Mouse (Mus musculus) thymus, adult 2 months (tissue): ENCODE data around the gene Fosl1. TPM values are rescaled to one million over a fixed set of nuclear protein-coding genes. Genes with fewer than 3 reads are reported as not detected.
A peak's percentile ranks its signal among the peaks of the same experiment; 100 is the strongest.

ENCODE experiments used
- DNase-seq: peaks from one replicate; pipeline ENCODE4 v3.0.0; 2021
- H3K27ac ChIP-seq: fragments of 200-500 bp; 2 replicates; pipeline ENCODE4 v1.5.1; 2012; ENCODE audit warnings: low read length, control low read depth; ENCODE audit not compliant: control insufficient read depth, insufficient read depth
- H3K27me3 ChIP-seq: fragments of 200-500 bp; 2 replicates; pipeline ENCODE4 v1.6.1; 2012; ENCODE audit warnings: mild to moderate bottlenecking, low read length, moderate library complexity, mixed read lengths; ENCODE audit not compliant: control insufficient read depth, insufficient read depth
- H3K36me3 ChIP-seq: fragments of 200-500 bp; 2 replicates; pipeline ENCODE4 v1.6.1; 2012; ENCODE audit warnings: mild to moderate bottlenecking, low read length, moderate library complexity; ENCODE audit not compliant: control insufficient read depth, insufficient read depth
- H3K4me1 ChIP-seq: fragments of 200-500 bp; replicated peaks from 2 replicates; pipeline ENCODE4 v1.6.1; 2012; ENCODE audit warnings: low read length; ENCODE audit not compliant: control insufficient read depth, insufficient read depth
- H3K4me3 ChIP-seq: fragments of 200-500 bp; 2 replicates; pipeline ENCODE4 v1.5.1; 2012; ENCODE audit warnings: mild to moderate bottlenecking, low read length, control low read depth, moderate library complexity; ENCODE audit not compliant: control insufficient read depth, insufficient read depth
- CTCF ChIP-seq: fragments of 200-500 bp; IDR thresholded peaks from 2 replicates; pipeline ENCODE4 v1.5.1; 2012; ENCODE audit warnings: mild to moderate bottlenecking, control low read depth, low read length, moderate library complexity, borderline replicate concordance; ENCODE audit not compliant: control insufficient read depth, poor library complexity, insufficient read depth; ENCODE audit errors: extremely low read depth
- POLR2A ChIP-seq: fragments of 200-500 bp; IDR thresholded peaks from 2 replicates; pipeline ENCODE4 v1.6.1; 2012; ENCODE audit warnings: mild to moderate bottlenecking, low read length, control low read depth, moderate library complexity; ENCODE audit not compliant: control insufficient read depth, poor library complexity, insufficient read depth; ENCODE audit errors: extremely low read depth
- WGBS: fragments of 180-500 bp; shearing (Covaris S2); methylation state at CpG from one replicate; pipeline ENCODE4 v1.1.7; 2018; 5-methylcytosine and 5-hydroxymethylcytosine counted together
- polyA plus RNA-seq: library from polyadenylated mRNA; depleted of rRNA; stranded (reverse); fragments of >200 nt; gene quantifications from 2 replicates; pipeline ENCODE4 v1.2.3, GENCODE M21; 2012

Fosl1 gene
- polyA plus RNA-seq, 1 experiment, result 0.16 TPM

DNA sequence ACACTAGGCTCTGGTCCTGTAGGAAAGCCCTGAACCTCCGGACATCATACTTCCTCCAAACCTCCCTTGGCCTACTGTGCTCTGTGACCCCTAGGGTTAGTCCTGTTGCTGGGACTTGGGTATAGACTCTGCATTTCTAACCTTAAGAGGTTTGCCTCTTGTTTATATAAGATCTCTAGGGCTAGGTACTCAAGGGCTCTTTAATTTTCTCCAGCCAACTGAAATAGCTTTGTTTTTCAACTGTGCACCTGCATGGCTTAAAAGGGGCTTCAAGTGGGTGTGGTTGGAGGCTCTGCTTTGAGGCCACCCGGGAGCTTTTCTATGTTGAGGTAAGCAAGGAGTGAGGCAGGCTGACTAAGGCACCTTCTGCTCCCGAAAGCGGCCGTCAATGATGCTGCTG lies 37.1 kb downstream of the Fosl1 start:
- H3K4me3 ChIP-seq, result no peak overlapping the region
- TF ChIP-seq CTCF (no peak), POLR2A (no peak)
- peaks cover 20% of the 10 kb centered on the region; the same call in 1 of the 2 replicates for H3K36me3 ChIP-seq
- WGBS, result 67% methylated on average over 5 of the region's 5 CpGs
- peaks cover 21% of the 10 kb centered on the region for H3K4me1 ChIP-seq
- DNase-seq, result no peak
- H3K27ac ChIP-seq, result no peak overlapping the region
- H3K27me3 ChIP-seq, result no peaks in the 10 kb centered on the region

DNA sequence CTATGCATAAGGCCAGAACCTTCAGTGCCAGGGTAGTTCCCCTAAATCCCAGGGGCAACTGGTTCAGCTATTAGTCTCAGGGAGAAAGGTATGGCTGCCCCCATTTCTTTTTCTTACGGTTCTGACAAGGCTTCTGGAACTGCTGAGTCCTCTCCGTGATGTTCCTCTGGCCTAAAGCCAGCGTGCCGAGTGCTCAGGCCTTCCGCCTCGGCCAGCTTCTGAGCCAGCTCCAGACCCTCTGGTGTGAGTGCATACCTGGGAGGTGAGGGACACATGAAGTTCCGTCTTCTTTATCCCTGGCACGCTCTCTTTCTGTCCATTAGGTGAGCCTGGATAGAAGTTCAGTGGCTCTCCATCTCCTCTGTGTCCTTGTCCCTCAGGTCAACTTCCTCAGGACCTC lies 38.0 kb downstream of the Fosl1 start:
- 96% methylated on average over 8 of the region's 8 CpGs for WGBS
- Histone ChIP-seq H3K27ac (no peak overlapping the region), H3K4me3 (no peak overlapping the region), H3K4me1 (peaks cover 23% of the 10 kb centered on the region), H3K27me3 (no peaks in the 10 kb centered on the region), H3K36me3 (peaks cover 20% of the 10 kb centered on the region; the same call in 1 of the 2 replicates)
- no peak for DNase-seq
- no peak for TF ChIP-seq POLR2A
- TF ChIP-seq CTCF, result no peak

DNA sequence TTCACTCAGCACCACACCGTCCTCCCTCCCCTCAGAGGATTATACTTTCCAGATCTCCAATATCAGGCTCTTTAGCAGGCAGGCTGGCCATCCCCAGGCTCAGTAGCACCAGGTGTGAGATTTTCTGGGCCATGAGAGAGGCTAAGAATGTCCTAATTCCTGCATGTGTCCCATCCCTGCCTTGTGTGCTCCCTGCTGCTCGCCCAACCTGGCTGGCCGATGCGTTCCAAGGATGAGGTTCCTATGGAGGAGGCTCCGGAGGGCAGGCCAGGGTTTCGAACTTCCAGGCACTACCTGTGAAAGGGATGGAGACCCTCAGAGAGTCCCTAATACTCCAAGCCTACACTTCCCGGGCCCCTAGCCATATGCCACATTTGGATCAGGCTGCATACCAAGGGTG lies 38.5 kb downstream of the Fosl1 start:
- no peak for DNase-seq
- no peak overlapping the region for H3K27ac ChIP-seq
- no peak for TF ChIP-seq POLR2A
- TF ChIP-seq CTCF, result no peak
- no peak overlapping the region for H3K4me3 ChIP-seq
- H3K36me3 ChIP-seq, result peaks cover 20% of the 10 kb centered on the region; the same call in 1 of the 2 replicates
- H3K4me1 ChIP-seq, result peaks cover 23% of the 10 kb centered on the region
- 96% methylated on average over 7 of the region's 7 CpGs for WGBS
- no peaks in the 10 kb centered on the region for H3K27me3 ChIP-seq

DNA sequence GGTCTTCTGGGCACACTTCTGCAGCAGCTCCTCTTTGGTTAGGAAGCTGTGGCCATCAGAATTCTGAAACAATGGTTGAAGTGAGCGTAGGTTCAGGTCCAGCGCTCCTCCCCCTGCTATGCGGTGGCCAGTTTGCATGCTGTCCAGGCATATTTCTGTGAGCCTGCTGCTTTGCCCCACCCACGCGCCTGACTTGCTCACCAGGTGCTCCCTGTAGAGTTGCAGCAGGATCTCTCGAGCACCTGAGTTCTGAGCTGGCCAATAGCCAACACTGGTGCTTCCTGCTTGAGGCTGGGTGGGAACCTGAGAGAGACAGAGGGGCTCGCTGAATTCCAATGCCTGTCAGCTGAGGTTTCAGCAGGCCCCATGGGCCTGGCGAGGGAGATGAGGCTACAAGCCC lies 38.9 kb downstream of the Fosl1 start:
- H3K36me3 ChIP-seq, result peaks cover 20% of the 10 kb centered on the region; the same call in 1 of the 2 replicates

DNA sequence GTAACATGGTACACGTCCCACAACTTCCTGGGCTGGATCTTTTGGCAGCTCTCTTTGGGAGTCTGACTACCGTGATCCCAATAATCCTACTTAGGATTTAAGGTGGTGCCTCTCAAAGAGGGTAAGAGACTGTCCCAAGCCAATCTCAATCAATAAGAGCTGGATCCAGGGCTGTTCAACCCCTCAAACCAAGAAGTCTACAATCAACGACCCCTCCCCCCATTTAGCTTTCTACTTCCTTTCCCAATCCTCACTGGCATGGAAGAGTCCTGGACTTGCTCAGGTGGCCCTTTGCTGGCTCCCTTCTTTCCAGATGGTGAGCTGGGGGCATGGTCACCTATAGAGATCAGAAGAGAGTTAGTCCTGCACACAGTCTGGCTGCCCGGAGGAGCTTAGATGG lies 39.4 kb downstream of the Fosl1 start:
- Histone ChIP-seq H3K27me3 (no peaks in the 10 kb centered on the region), H3K27ac (no peak overlapping the region), H3K4me1 (peaks cover 23% of the 10 kb centered on the region), H3K36me3 (peaks cover 20% of the 10 kb centered on the region; the same call in 1 of the 2 replicates), H3K4me3 (no peak overlapping the region)
- 90% methylated on average over 4 of the region's 4 CpGs for WGBS
- no peak for TF ChIP-seq POLR2A
- no peak for TF ChIP-seq CTCF
- DNase-seq, result no peak

More for the DNA sequence above, 38.9 kb downstream of the Fosl1 start:
- 86% methylated on average over 8 of the region's 8 CpGs for WGBS
- H3K4me3 ChIP-seq, result no peak overlapping the region
- no peaks in the 10 kb centered on the region for H3K27me3 ChIP-seq
- TF ChIP-seq CTCF (no peak), POLR2A (no peak)
- no peak for DNase-seq
- peaks cover 23% of the 10 kb centered on the region for H3K4me1 ChIP-seq
- H3K27ac ChIP-seq, result no peak overlapping the region

DNA sequence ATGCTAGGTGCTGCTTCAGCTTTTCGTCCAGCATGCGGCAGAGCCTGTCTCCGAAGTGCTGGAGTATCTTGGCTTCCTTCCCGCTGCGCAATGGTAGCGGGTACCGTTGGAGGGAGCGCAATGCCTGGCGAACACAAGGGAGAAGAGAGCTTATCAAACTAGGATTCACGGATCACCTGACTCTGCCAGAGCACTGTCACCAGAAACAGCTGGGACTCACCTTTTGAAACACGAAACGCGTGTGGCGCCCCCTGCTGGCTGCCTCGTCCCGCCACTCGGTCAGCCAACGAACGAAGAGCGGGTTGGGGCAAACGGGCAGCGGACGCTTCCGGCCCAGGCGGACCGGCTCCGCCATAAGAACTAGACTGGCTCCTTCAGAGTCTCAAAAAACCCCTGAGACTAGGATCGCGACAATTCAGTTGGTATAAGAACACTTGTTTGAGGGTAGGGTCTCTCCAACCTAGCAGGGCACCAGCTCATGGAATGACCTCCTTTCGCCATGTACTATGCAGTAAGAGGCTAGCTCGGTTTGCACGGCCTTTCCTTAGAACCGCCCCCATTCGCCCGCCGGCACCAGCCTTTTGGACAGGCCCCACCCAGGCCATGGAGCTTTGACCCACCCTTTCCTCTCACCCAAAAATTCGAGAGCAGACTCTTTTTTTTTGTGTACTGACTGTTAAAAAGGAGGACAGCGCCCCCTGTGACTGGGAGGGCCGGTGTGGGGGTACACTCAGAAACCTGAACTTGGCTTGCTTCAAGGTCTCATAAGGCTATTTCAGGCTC lies 40.6 kb downstream of the Fosl1 start, which contains the start of gene Mus81:
Gene Mus81 (minus strand): TSS at position 635 of the 783 bp plus-strand sequence.
- Histone ChIP-seq H3K4me3 (peak within 1 kb of the TSS; percentile 63), H3K4me1 (peaks cover 26% of the 10 kb centered on the region), H3K27ac (peak within 1 kb of the TSS; percentile 97), H3K27me3 (no peaks in the 10 kb centered on the region), H3K36me3 (peaks cover 22% of the 10 kb centered on the region)
- TF ChIP-seq CTCF (peak; percentile 99), POLR2A (peak; percentile 31; the same call in 1 of the 2 replicates)
- WGBS, result under 1% methylated on average over 39 of the region's 39 CpGs
- peak; percentile 96 for DNase-seq
